Mouse (Mus musculus) E14TG2a.4 (cell line): ENCODE results near the gene Slc25a42.

ENCODE experiments used
- CTCF ChIP-seq: conservative IDR thresholded peaks from 2 replicates; pipeline ENCODE4 v1.5.1; 2014; ENCODE audit warnings: low read length
- NANOG ChIP-seq: IDR thresholded peaks from 2 replicates; pipeline ENCODE4 v1.6.1; 2014; ENCODE audit warnings: borderline replicate concordance, low read length, mixed read lengths
- POU5F1 ChIP-seq: IDR thresholded peaks from 2 replicates; pipeline ENCODE4 v1.6.1; 2014; ENCODE audit warnings: low read length, borderline replicate concordance

DNA sequence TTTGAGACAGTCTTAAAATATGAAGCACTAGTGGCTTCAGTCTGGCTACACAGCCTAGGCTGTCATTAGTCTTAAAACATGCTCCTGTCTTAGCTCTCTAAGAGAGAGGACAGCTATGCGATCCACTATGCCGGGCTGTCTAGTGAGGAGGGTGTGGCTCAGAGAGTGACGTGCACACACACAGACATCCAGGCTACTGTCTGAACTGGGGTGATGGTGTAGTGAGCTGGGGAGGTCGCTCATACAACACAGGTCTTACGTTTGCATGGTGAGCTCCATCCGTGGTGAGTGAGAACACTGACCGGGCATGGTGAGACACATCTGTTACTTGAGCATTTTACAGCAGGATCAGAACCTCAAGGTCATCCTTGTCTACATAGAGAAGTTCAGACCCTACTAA is 40.9 kb downstream of the Slc25a42 start:
- TF ChIP-seq CTCF (no peak), POU5F1 (no peak), NANOG (no peak)
